Mouse (Mus musculus) layer of hippocampus, adult 2 months (tissue): ENCODE measurements around the gene Blcap. TPM values are rescaled to one million over a fixed set of nuclear protein-coding genes. Genes with fewer than 3 reads are reported as not detected.

Source experiments
- DNase-seq, 2 experiments: peaks; one replicate each; pipeline ENCODE4 v3.0.0; 2022; ENCODE audit warnings: low spot score in 2 of 2
- H3K27ac ChIP-seq: fragments of 200-600 bp; 2 replicates; pipeline ENCODE4 v1.8.1; 2022
- H3K4me3 ChIP-seq: fragments of 200-600 bp; 2 replicates; pipeline ENCODE4 v1.8.1; 2022; ENCODE audit warnings: mild to moderate bottlenecking
- CTCF ChIP-seq: fragments of 200-600 bp; conservative IDR thresholded peaks from 2 replicates; pipeline ENCODE4 v1.8.1; 2022; ENCODE audit warnings: antibody characterized with exemption, mild to moderate bottlenecking, moderate library complexity
- total RNA-seq, 2 experiments: library from RNA; stranded (reverse); gene quantifications; 2 replicates each; pipeline ENCODE4 v1.2.3; 2021

Blcap gene
- total RNA-seq, 2 experiments from 2014 or later = 131 to 139 TPM

DNA sequence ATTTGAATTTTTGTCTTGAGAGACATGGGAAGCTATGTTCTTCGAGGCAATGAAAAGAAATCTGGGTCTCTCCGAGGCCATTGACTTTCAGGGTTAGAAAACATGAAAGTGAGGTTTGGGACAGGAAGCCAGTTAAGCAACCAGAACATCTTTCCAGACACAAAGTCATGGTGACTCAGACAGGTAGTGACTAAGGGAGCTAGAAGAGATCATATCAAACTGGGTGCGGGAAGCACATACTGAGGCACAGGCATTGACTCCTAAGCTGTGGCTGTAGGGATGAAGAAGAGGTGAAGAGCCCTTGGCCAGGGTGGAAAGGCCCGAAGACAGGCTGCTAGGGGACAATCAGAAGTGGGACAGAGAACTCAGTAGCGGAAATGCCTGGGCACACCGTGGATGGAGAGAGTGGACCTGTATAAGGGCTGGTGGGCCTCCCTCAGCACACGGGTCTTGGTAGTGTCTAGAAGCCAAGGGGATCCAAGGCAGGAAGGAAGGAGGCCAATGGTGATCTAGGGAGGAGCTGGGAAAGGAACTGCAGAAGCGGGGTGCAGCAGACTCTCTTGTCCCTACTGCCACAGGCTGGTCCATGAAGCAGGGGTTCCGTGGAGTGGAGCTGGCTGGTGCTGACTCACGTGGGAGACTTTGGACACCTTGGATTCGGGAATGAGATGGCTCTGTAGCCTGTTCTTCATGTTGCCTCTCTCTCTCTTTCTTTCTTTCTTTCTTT is 3.7 kb downstream of the Blcap start:
- TF ChIP-seq CTCF = no peak
- Histone ChIP-seq H3K27ac (peak overlapping the region; percentile 100; the same call in 1 of the 2 replicates), H3K4me3 (peak overlapping the region; percentile 100; the same call in 1 of the 2 replicates)
- no peak for DNase-seq

DNA sequence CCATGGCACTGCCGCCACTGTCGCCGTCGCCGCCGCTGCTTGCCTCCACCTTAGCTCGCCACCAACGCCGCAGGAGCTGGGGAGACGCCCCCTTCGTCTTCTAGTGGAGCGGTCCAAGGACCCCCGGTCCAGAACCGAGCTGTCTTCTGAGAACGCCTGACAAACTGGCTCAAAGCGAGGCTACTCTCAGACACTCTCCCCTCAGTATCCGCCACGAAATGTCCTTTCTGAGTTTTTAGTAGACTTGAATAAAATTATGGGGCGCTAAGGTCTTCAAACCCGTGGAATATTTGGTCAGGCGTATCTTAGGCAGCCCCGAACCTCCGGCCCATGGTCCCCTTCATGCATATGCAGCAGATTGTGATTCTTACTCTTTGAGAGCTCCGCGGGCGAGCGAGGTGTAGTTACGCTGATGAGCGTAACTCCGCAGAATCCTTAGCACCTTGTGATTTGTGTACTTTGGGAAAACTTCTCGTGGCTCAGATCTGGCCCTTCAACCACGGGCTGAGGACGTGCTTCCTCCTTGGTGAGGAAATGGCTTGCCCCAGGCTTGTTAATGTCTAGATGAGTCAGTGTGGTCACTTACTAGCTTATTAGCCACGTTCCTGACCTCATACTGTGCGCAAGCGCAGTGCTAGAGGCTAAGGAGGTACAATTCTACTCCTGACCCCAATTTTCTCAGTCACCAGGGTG is 4.7 kb downstream of the Blcap start:
- H3K4me3 ChIP-seq = peak overlapping the region; percentile 100
- DNase-seq = peak; percentile 75 to 85
- TF ChIP-seq CTCF = no peak
- H3K27ac ChIP-seq = peak overlapping the region; percentile 100

DNA sequence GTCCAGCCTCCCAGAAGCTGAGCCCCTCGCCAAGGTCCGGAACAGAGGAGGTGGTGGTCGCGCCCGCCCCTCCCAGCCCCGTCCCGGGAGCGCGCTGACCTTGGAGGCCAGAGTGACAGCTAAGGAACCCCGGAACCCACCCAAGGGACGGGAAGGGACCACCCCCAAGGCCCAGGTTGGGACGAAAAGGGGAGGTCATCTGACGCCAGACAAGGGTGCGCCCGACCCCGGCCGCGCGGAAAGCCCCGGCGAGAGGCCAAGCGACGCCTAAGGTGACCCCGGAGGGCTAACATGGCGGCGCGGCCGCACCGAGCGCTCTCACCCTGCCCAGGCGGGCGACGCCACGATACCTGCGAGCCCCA is 5.2 kb downstream of the Blcap start:
- DNase-seq = no peak
- Histone ChIP-seq H3K27ac (peak overlapping the region; percentile 100), H3K4me3 (peak overlapping the region; percentile 100)
- TF ChIP-seq CTCF = no peak

DNA sequence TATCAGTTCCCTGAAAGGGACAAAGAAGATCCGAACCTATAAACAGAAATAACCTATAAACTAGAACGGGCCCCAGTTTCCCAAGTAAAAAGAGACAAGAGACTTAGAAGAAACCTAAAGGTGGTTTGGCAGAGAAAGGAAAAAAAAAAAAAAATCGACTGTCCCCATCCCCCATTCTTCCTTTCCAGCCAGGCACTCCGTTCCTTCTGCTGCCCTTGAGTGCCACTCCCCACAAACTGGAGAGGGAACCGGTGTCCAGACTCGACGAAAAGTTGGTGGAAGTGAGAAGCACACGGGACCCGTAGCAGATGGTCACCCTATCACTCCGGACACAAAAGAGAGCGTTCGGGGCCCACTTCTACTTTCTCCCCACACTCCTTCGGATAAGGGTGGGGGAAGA is 5.6 kb downstream of the Blcap start:
- Histone ChIP-seq H3K4me3 (peak overlapping the region; percentile 100), H3K27ac (peak overlapping the region; percentile 100)
- DNase-seq = no peak
- no peak for TF ChIP-seq CTCF

DNA sequence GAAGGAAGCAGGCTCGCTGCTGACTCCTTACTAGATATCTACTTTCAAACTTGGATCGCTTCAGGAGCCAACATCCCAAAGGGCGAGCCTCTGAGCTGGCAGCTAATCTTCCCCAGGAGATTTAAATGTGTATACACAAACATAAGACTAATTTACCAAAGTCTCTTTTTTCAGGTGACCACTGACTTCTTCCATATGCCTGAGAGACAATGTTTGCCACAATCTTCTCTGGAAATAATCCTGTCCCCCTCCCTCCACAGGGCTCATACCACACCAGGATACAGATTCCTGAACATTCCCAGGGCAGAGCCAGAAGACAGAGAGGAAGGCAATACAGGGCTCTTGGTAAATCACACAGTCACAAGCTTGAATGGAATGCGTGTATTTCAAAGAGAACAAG is 6.4 kb downstream of the Blcap start:
- no peak for DNase-seq
- no peak for TF ChIP-seq CTCF
- H3K4me3 ChIP-seq = peak overlapping the region; percentile 100
- peak overlapping the region; percentile 100 for H3K27ac ChIP-seq

DNA sequence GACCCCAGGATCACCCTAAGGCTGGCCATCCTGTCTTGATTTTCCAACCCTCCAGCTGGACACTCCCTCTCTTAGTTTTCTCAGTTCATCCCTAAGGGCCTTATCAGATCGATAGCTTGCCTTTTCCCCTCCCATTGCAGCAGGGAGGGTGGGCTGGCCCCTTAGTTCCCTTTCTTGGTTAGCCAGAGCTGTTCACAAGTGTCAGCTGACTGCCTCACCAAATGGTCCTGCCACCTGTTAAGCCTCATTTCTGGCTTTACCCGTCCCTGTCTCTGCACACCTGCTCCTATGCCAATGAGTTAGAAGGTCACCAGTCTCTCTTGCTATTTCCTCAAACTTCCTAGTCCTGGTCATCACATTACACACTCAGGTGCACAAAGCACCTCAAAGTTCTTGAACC is 8.0 kb downstream of the Blcap start:
- DNase-seq = no peak
- Histone ChIP-seq H3K27ac (no peak overlapping the region; the same call in 1 of the 2 replicates), H3K4me3 (no peak overlapping the region)
- TF ChIP-seq CTCF = no peak

DNA sequence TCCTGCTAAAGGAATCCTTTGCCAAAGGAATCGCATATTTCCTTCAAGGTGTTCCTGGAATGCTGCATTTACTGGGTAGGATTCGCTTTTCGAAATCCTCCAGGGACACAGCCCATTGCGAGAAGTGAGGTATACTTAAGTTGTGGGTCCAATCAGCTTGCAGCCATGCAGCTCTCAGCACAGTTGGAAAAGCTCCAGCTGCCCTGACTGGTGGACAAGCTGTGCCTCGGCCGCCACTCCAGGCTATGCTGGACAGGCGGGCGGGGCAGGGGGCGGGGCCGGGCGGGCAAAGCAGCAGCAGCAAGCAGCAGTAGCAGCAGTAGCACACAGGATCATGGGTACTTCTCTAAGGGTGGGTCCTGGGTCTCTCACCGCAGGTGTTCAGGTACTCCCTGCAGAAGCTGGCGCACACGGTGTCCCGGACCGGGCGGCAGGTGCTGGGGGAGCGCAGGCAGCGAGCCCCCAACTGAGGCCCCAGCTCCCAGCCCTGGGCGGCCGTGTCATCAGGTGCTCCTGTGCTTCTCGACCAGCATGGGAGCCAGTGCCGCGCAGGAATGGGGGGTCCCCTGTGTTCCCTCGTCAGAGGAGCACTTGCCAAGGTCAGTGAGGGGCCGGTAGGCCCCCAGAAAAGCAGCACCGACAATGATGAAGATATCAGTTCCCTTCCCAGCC is 9.8 kb downstream of the Blcap start:
- DNase-seq = peak in 1 of 2 experiments; percentile 47
- peak overlapping the region; percentile 59 for H3K4me3 ChIP-seq
- TF ChIP-seq CTCF = no peak
- peak overlapping the region; percentile 77 for H3K27ac ChIP-seq

DNA sequence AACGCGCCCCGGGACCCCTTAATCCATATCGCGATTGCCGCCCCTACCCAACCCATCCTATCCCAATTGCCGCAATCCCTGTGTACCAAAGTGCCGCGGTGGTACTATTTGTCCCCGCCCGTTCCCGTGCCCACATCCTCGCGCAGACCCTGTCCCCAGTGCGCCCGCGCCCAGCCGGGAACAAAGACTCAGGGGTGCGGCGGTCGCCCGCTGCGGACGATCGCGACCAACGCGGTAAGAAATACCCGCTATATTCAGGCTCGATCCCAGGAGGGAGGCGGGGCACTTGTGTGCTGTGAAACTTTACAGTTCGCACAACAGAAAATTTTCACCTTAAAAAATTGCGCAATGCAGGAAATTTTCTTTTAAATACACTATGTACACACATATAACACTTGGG is 10.8 kb downstream of the Blcap start:
- TF ChIP-seq CTCF = no peak
- peak overlapping the region; percentile 59 for H3K4me3 ChIP-seq
- peak overlapping the region; percentile 77 for H3K27ac ChIP-seq
- DNase-seq = no peak

DNA sequence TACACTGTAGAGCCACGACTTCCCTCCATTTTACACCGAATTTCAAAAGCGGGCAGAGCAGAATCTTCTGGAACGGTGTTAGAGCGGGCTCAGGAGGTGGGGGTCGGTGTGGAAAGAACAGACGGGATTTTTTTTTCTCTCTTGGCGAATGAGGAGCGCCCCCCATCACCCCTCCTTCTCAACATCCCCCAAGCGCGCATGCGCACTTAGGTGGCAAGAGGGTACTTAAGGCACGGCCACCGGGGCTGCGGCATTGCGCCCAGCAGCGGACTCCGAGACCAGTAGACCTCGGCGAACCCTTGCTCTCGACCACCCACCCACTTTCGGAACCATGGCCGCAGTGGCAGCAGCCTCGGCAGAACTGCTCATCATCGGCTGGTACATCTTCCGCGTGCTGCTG is 11.2 kb downstream of the Blcap start, which contains the start of gene Nnat:
Gene Nnat (plus strand): TSS at position 221 of the 400 bp plus-strand sequence.
- Histone ChIP-seq H3K27ac (peak within 1 kb of the TSS; percentile 77), H3K4me3 (peak within 1 kb of the TSS; percentile 59)
- TF ChIP-seq CTCF = no peak
- peak in 1 of 2 experiments; percentile 49 for DNase-seq

DNA sequence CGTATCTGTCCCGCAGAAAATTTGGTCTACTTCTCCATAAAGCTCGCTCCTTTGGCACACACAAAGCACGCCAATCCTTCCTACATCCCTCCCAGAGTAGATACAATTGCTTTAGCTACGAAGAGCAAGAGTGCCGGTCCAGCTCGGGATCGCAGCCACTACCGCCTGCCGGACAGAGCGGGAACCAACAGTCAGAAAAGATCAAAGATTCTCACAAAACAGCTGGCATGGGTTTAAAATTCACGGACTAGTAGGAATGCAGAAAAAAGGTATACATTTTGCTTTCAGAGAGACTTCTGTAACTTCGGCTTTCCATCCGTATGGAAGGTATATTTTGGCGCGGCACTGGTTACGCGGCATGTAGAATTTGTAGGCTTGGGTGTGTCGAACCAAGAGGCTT is 11.6 kb downstream of the Blcap start:
- DNase-seq = no peak
- H3K4me3 ChIP-seq = peak overlapping the region; percentile 59
- peak overlapping the region; percentile 77 for H3K27ac ChIP-seq
- TF ChIP-seq CTCF = peak; percentile 53

DNA sequence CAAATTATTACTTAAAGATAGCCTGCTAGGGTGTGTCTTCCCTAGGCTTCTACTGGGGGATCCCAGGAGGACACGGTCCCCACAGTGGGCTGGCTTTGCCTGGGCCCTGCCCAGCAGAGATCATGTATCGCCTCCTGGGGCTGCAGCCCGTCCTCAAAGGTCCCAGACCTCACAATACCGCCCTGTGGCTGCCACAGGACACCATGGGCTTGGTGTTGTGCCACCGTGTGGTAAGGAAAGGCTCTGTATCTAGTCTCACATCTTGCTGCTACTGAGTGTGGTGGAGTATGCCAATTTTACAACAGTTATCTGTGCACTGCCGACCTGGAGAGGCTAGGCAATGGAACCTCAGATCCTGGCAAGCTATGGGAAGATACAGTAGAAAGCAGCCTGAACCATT is 12.6 kb downstream of the Blcap start:
- H3K4me3 ChIP-seq = no peak overlapping the region
- no peak for DNase-seq
- peak; percentile 74 for TF ChIP-seq CTCF
- H3K27ac ChIP-seq = peak overlapping the region; percentile 52; the same call in 1 of the 2 replicates

DNA sequence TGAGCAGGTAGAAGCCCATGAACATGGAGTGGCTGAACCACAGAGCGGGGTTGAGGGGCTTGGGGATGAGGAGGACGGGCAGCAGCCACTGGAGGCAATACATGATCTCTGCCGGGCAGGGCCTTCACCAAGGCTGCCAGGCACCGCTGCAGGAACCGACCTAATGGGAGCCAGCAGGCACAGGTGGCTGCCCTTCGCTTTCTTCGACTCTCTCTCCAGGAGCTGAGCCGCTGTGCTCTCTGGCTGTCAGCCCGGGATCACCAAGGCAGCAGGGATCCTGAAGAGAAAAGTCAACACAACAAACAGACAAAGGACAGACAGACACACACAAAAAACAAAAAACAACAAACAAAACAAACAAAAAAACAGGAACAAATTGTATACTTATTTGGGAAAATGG is 13.0 kb downstream of the Blcap start:
- H3K27ac ChIP-seq = peak overlapping the region; percentile 52; the same call in 1 of the 2 replicates
- no peak for DNase-seq
- no peak overlapping the region for H3K4me3 ChIP-seq
- TF ChIP-seq CTCF = no peak

DNA sequence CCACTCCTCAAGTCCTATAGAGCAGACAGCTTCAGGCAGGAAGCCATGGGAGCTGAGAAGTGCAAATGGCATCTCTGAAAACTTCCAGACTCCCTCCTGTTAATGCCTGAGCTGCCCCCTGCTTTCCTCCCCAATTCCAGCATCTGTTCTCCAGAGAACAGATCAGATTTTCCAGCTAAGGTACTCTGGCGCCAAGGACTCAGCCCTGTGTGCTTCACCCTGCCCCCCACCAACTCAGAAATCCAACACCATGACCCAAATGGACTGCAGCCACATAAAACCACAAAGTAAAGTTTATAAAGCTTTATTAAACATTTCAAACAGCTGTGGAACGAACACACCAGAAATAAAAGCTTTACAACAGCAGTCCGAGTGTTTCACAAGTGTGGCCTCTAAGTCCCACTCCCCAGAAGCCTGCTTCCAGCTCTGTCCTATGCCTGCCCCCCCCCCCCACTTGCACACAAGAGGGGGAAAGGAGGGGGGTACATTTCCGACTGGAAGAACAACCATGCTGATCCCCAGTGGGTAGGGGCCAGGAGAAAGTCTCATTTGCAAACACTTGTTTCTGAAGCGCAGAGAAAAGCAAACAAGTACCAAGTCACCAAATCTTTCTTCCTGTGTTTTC is 14.9 kb downstream of the Blcap start:
- DNase-seq = no peak
- no peak overlapping the region for H3K4me3 ChIP-seq
- no peak overlapping the region; the same call in 1 of the 2 replicates for H3K27ac ChIP-seq
- no peak for TF ChIP-seq CTCF
